Mouse (Mus musculus): ENCODE data around the gene Dclk3. TPM values are rescaled to one million over a fixed set of nuclear protein-coding genes. Genes with fewer than 3 reads are reported as not detected.
A peak's percentile ranks its signal among the peaks of the same experiment; 100 is the strongest.

Dclk3 gene
- polyA plus RNA-seq, 1 experiment from 2014 or later = 2.4 TPM

- 73% methylated on average over 2 of the region's 2 CpGs for WGBS
These were observed 10.1 kb downstream of the Dclk3 start for GRCm38 (mm10) chr9:111448976-111449375.

GRCm38 (mm10) chr9:111449880-111450279, 11.0 kb downstream of the Dclk3 start:
- WGBS = 79% methylated on average over 5 of the region's 5 CpGs
- Histone ChIP-seq H3K9ac (ENCODE audit: low read depth, low read length) (no peak overlapping the region), H3K4me2 (ENCODE audit: low read depth, low read length) (no peak overlapping the region), H3K4me3 (ENCODE audit: low read depth, low read length) (no peak overlapping the region), H3K36me3 (ENCODE audit: control insufficient read depth, insufficient read depth, low read length) (no peaks in the 10 kb centered on the region), H3K9me3 (ENCODE audit: control insufficient read depth, low read length) (no peaks in the 10 kb centered on the region), H3K27ac (replicated peaks; ENCODE audit: low read depth, low read length) (no peak overlapping the region), H3K27me3 (replicated peaks; ENCODE audit: control insufficient read depth, insufficient read depth, low read length) (no peaks in the 10 kb centered on the region), H3K4me1 (ENCODE audit: control insufficient read depth, insufficient read depth, low read length) (peaks cover 3% of the 10 kb centered on the region; the same call in 1 of the 2 replicates)
- no peak for ATAC-seq (ENCODE audit: low read depth)
- no peak for DNase-seq (ENCODE audit: low spot score)

More at GRCm38 (mm10) chr9:111448976-111449375, 10.1 kb downstream of the Dclk3 start:
- H3K4me3 ChIP-seq (ENCODE audit: low read depth, low read length) = no peak overlapping the region
- H3K9me3 ChIP-seq (ENCODE audit: control insufficient read depth, low read length) = no peaks in the 10 kb centered on the region
- no peak overlapping the region for H3K27ac ChIP-seq (replicated peaks; ENCODE audit: low read depth, low read length)
- H3K4me2 ChIP-seq (ENCODE audit: low read depth, low read length) = no peak overlapping the region
- DNase-seq (ENCODE audit: low spot score) (no peak), ATAC-seq (ENCODE audit: low read depth) (no peak)
- H3K4me1 ChIP-seq (ENCODE audit: control insufficient read depth, insufficient read depth, low read length) = peaks cover under 1% of the 10 kb centered on the region; the same call in 1 of the 2 replicates
- no peaks in the 10 kb centered on the region for H3K36me3 ChIP-seq (ENCODE audit: control insufficient read depth, insufficient read depth, low read length)
- no peaks in the 10 kb centered on the region for H3K27me3 ChIP-seq (replicated peaks; ENCODE audit: control insufficient read depth, insufficient read depth, low read length)
- no peak overlapping the region for H3K9ac ChIP-seq (ENCODE audit: low read depth, low read length)

- H3K9me3 ChIP-seq (ENCODE audit: control insufficient read depth, low read length) = no peaks in the 10 kb centered on the region
- H3K27me3 ChIP-seq (replicated peaks; ENCODE audit: control insufficient read depth, insufficient read depth, low read length) = no peaks in the 10 kb centered on the region
- no peak overlapping the region for H3K4me3 ChIP-seq (ENCODE audit: low read depth, low read length)
- peaks cover 3% of the 10 kb centered on the region; the same call in 1 of the 2 replicates for H3K4me1 ChIP-seq (ENCODE audit: control insufficient read depth, insufficient read depth, low read length)
- H3K4me2 ChIP-seq (ENCODE audit: low read depth, low read length) = no peak overlapping the region
- WGBS = 62% methylated on average over 12 of the region's 12 CpGs
- H3K9ac ChIP-seq (ENCODE audit: low read depth, low read length) = no peak overlapping the region
- DNase-seq (ENCODE audit: low spot score) (no peak), ATAC-seq (ENCODE audit: low read depth) (no peak)
- H3K27ac ChIP-seq (replicated peaks; ENCODE audit: low read depth, low read length) = no peak overlapping the region
- H3K36me3 ChIP-seq (ENCODE audit: control insufficient read depth, insufficient read depth, low read length) = no peaks in the 10 kb centered on the region
These were observed 12.0 kb downstream of the Dclk3 start for GRCm38 (mm10) chr9:111450853-111451404.

GRCm38 (mm10) chr9:111453895-111454294, 15.0 kb downstream of the Dclk3 start:
- H3K27ac ChIP-seq (replicated peaks; ENCODE audit: low read depth, low read length) = no peak overlapping the region
- 43% methylated on average over 3 of the region's 3 CpGs for WGBS
- no peak overlapping the region for H3K4me2 ChIP-seq (ENCODE audit: low read depth, low read length)
- no peak overlapping the region for H3K9ac ChIP-seq (ENCODE audit: low read depth, low read length)
- ATAC-seq (ENCODE audit: low read depth) = no peak
- H3K27me3 ChIP-seq (replicated peaks; ENCODE audit: control insufficient read depth, insufficient read depth, low read length) = no peaks in the 10 kb centered on the region
- no peaks in the 10 kb centered on the region for H3K36me3 ChIP-seq (ENCODE audit: control insufficient read depth, insufficient read depth, low read length)
- no peak for DNase-seq (ENCODE audit: low spot score)
- peaks cover 3% of the 10 kb centered on the region; the same call in 1 of the 2 replicates for H3K4me1 ChIP-seq (ENCODE audit: control insufficient read depth, insufficient read depth, low read length)
- no peaks in the 10 kb centered on the region for H3K9me3 ChIP-seq (ENCODE audit: control insufficient read depth, low read length)
- H3K4me3 ChIP-seq (ENCODE audit: low read depth, low read length) = no peak overlapping the region

GRCm38 (mm10) chr9:111457176-111457935, 18.5 kb downstream of the Dclk3 start:
- H3K9me3 ChIP-seq (ENCODE audit: control insufficient read depth, low read length) = no peaks in the 10 kb centered on the region
- no peak overlapping the region for H3K27ac ChIP-seq (replicated peaks; ENCODE audit: low read depth, low read length)
- no peaks in the 10 kb centered on the region for H3K27me3 ChIP-seq (replicated peaks; ENCODE audit: control insufficient read depth, insufficient read depth, low read length)
- no peak overlapping the region for H3K4me3 ChIP-seq (ENCODE audit: low read depth, low read length)
- H3K9ac ChIP-seq (ENCODE audit: low read depth, low read length) = no peak overlapping the region
- ATAC-seq (ENCODE audit: low read depth) (no peak), DNase-seq (ENCODE audit: low spot score) (no peak)
- no peaks in the 10 kb centered on the region for H3K36me3 ChIP-seq (ENCODE audit: control insufficient read depth, insufficient read depth, low read length)
- no peak overlapping the region for H3K4me2 ChIP-seq (ENCODE audit: low read depth, low read length)
- peaks cover 8% of the 10 kb centered on the region for H3K4me1 ChIP-seq (ENCODE audit: control insufficient read depth, insufficient read depth, low read length)
- WGBS = 73% methylated on average over 10 of the region's 10 CpGs

GRCm38 (mm10) chr9:111457936-111458310, 19.0 kb downstream of the Dclk3 start:
- Histone ChIP-seq H3K9me3 (ENCODE audit: control insufficient read depth, low read length) (no peaks in the 10 kb centered on the region), H3K27me3 (replicated peaks; ENCODE audit: control insufficient read depth, insufficient read depth, low read length) (no peaks in the 10 kb centered on the region), H3K4me3 (ENCODE audit: low read depth, low read length) (no peak overlapping the region), H3K9ac (ENCODE audit: low read depth, low read length) (no peak overlapping the region), H3K4me2 (ENCODE audit: low read depth, low read length) (no peak overlapping the region), H3K4me1 (ENCODE audit: control insufficient read depth, insufficient read depth, low read length) (peaks cover 8% of the 10 kb centered on the region), H3K36me3 (ENCODE audit: control insufficient read depth, insufficient read depth, low read length) (no peaks in the 10 kb centered on the region), H3K27ac (replicated peaks; ENCODE audit: low read depth, low read length) (no peak overlapping the region)
- no peak for ATAC-seq (ENCODE audit: low read depth)
- 69% methylated on average over 4 of the region's 4 CpGs for WGBS
- DNase-seq (ENCODE audit: low spot score) = no peak

GRCm38 (mm10) chr9:111459466-111459865, 20.6 kb downstream of the Dclk3 start:
- H3K9ac ChIP-seq (ENCODE audit: low read depth, low read length) = no peak overlapping the region
- H3K4me1 ChIP-seq (ENCODE audit: control insufficient read depth, insufficient read depth, low read length) = peaks cover 5% of the 10 kb centered on the region
- no peaks in the 10 kb centered on the region for H3K27me3 ChIP-seq (replicated peaks; ENCODE audit: control insufficient read depth, insufficient read depth, low read length)
- H3K36me3 ChIP-seq (ENCODE audit: control insufficient read depth, insufficient read depth, low read length) = no peaks in the 10 kb centered on the region
- DNase-seq (ENCODE audit: low spot score) (no peak), ATAC-seq (ENCODE audit: low read depth) (no peak)
- no peak overlapping the region for H3K4me3 ChIP-seq (ENCODE audit: low read depth, low read length)
- H3K9me3 ChIP-seq (ENCODE audit: control insufficient read depth, low read length) = no peaks in the 10 kb centered on the region
- H3K27ac ChIP-seq (replicated peaks; ENCODE audit: low read depth, low read length) = no peak overlapping the region
- WGBS = 53% methylated on average over 8 of the region's 8 CpGs
- H3K4me2 ChIP-seq (ENCODE audit: low read depth, low read length) = no peak overlapping the region

- ATAC-seq (ENCODE audit: low read depth) (peak; percentile 78), DNase-seq (ENCODE audit: low spot score) (peak; percentile 50)
- Histone ChIP-seq H3K27ac (replicated peaks; ENCODE audit: low read depth, low read length) (no peak overlapping the region), H3K27me3 (replicated peaks; ENCODE audit: control insufficient read depth, insufficient read depth, low read length) (no peaks in the 10 kb centered on the region), H3K9ac (ENCODE audit: low read depth, low read length) (no peak overlapping the region), H3K4me3 (ENCODE audit: low read depth, low read length) (no peak overlapping the region), H3K9me3 (ENCODE audit: control insufficient read depth, low read length) (no peaks in the 10 kb centered on the region), H3K4me2 (ENCODE audit: low read depth, low read length) (no peak overlapping the region), H3K4me1 (ENCODE audit: control insufficient read depth, insufficient read depth, low read length) (peaks cover 5% of the 10 kb centered on the region), H3K36me3 (ENCODE audit: control insufficient read depth, insufficient read depth, low read length) (no peaks in the 10 kb centered on the region)
- WGBS = 22% methylated on average over 6 of the region's 6 CpGs
These were observed 21.4 kb downstream of the Dclk3 start for GRCm38 (mm10) chr9:111460201-111460814.
